Mouse (Mus musculus): Measurements from ENCODE around the gene Gm42791.

Gm42791 gene

DNA sequence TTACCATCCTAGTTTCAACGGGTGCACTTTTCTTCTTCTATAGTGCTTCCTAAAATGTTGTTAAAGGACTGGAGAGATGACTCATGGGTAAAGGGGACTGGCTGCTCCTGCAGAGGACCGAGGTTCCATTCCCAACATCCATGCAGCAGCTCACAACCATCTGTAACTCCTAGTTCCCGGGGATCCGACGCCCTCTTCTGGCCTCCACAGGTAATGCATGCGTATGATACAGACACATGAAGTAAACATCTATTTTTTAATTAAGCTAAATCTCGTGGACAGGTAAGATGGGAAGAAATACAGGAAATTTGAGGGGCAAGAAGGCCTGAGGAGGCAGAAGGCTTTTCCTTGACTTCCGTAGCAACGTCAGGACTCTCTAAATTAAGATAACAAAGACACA, 36.6 kb downstream of the Gm42791 start:
- in situ Hi-C loops (cut with MboI; ENCODE audit: unreplicated experiment in 2 of 2), result loop anchor here (5.0 kb wide), 2 partner anchors 69 to 89 kb away; no protein-coding TSS in a partner anchor

DNA sequence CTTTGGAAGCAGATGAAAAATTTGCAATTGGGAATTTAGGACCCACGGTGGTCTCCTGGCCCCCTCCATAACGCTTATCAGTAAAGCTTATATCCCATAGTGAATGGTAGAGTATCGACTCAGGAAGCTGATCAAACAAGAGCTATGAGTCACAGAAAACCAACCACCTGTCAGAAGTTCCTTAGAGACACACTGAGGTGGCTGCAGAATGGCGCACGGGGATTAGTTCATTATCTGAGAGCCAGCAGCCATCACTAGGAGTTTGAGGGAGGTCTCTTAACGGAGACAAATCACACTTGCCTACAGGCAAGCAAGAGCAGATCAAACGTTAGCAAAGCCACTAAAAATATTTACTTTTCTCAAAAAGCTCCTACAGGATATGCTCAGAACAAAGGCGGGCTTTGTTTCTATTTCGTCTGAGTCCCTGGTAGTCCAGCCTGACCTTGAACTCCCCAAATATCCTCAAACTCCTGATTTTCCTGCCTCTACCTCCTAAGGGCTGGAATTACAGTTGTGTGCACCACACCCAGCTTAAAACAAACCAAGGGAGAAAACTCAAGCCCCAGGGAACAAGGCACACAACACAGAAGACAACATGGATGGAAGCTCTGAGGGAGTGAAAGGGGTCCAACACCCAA, 37.9 kb downstream of the Gm42791 start:
- in situ Hi-C loops (cut with MboI; ENCODE audit: unreplicated experiment in 2 of 2), result loop anchor here (5.0 kb wide), 2 partner anchors 70 to 90 kb away; no protein-coding TSS in a partner anchor

DNA sequence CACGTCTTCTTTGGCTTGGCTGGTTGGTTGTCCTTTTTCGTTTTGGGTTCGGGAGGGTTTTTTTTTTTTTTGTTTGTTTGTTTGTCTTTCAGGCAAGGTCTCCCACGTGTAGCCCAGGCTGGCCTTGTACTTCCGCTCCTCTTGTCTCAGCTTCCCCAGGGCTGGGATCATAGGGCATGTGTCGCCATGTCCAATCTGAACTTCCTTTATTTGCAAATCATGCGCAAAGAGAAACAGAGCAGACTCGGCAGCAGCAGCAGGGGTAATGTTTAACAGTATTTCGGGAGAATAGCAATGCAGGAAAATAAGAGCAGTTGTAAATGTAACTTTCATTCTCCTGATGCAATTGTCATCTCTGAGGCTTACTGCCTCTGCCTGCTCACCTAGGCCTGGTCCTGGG, 38.9 kb downstream of the Gm42791 start:
- in situ Hi-C loops (cut with MboI; ENCODE audit: unreplicated experiment in 2 of 2), result loop anchor here (5.0 kb wide), 2 partner anchors 71 to 91 kb away; no protein-coding TSS in a partner anchor

- in situ Hi-C loops (cut with MboI; ENCODE audit: unreplicated experiment in 2 of 2), result loop anchor here (5.0 kb wide), 2 partner anchors 72 to 92 kb away; no protein-coding TSS in a partner anchor
These were observed 39.4 kb downstream of the Gm42791 start for GRCm38 (mm10) chr5:148955575-148955974.

DNA sequence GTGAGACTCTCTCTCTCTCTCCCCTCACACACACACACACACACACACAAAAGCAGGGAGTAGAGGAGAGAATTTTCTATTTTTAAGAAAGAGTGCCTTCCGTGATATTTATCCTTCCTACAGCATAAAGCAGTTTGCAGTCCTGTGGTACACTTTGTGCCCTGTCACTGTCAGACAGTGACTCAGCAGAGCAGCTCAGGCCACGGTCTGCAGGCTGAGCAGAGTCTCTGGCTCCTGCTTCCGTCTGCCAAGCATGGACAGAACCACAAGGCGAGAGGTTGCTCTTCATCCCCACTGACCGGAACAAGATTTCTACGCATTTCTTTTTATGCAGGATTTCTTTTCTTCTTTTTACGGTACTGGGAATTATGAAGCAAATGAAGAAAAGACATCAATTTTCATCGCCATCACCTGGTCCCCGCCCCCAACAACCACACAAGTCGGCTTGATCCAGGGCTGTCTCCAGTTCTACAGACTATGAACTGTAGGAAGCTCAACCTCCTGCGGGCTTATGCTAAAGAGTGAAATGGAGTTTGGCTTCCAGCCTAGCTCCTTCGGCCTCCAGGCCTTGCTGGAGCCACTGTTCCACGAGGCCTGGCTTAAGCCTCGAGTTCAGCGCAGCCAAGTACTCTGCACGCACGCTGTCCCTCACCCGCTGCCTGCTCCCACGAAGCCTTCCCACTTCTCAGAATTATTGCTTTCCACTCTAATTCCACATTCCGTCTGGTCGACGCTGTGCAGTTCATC, 40.5 kb downstream of the Gm42791 start:
- in situ Hi-C loops (cut with MboI; ENCODE audit: unreplicated experiment in 2 of 2), result loop anchor here (5.0 kb wide), 2 partner anchors 73 to 93 kb away; no protein-coding TSS in a partner anchor

DNA sequence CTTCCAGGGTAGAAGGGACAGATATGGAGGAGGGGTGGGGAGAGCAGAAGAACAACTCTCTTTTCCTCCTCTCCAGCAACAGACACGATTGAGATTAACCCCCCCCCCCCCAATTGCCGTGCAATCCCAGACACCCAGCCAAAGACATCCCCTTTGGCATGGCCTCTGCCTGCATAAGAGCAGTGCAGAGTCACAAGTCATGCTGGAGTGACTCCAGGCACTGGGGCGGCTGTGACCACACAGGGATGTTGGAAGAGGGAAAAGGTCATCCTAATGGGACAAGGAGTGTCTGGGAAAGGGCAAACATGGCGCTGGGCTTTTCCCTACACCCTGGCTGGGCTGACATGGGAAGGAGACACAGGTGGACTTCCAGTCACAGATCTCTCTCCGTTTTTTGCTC, 41.8 kb downstream of the Gm42791 start:
- in situ Hi-C loops (cut with MboI; ENCODE audit: unreplicated experiment in 2 of 2), result no loop called here

DNA sequence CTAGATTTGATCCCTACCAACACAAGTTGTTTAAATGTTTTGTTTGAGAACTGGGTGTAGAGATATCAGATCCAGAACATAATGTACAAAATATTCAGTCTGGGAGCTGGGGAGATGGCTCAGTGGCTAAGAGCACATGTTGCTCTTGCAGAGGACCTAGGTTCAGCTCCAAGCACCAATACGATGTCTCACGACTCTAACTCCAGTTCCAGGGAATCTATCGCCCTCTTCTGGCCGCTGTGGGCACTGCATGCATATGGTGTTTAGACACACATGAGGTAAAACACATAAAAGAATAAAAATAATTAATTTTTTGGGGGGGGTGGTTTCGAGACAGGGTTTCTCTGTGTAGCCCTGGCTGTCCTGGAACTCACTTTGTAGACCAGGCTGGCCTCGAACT, 42.5 kb downstream of the Gm42791 start:
- in situ Hi-C loops (cut with MboI; ENCODE audit: unreplicated experiment in 2 of 2), result no loop called here

DNA sequence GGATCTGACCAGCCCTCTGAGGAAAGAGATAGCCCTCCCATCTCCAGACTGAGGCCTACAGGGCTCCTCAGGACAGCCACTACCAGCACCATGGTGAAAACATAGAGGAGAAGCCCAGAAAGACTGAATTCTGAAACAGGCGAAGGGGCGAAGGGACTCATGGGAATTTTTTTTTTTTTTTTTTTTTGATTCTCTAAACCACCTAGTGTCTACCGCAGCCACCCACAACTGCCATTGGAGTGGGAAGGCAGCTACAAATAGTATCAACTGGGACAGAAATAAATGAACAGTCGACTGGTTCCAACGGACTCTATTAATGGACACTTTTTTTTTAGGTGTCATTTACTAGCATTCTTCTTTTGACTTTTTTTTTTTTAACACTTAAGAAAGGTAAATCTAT, 43.6 kb downstream of the Gm42791 start:
- in situ Hi-C loops (cut with MboI; ENCODE audit: unreplicated experiment in 2 of 2), result no loop called here

- in situ Hi-C loops (cut with MboI; ENCODE audit: unreplicated experiment in 2 of 2), result no loop called here
These were observed 44.9 kb downstream of the Gm42791 start for GRCm38 (mm10) chr5:148950064-148950463.

- in situ Hi-C loops (cut with MboI; ENCODE audit: unreplicated experiment in 2 of 2), result loop anchor here (5.0 kb wide), 4 partner anchors 36 to 136 kb away; no protein-coding TSS in a partner anchor
These were observed 46.4 kb downstream of the Gm42791 start for GRCm38 (mm10) chr5:148948577-148948976.

GRCm38 (mm10) chr5:148947412-148947811, 47.5 kb downstream of the Gm42791 start:
- in situ Hi-C loops (cut with MboI; ENCODE audit: unreplicated experiment in 2 of 2), result loop anchor here (5.0 kb wide), 4 partner anchors 35 to 135 kb away; no protein-coding TSS in a partner anchor

GRCm38 (mm10) chr5:148946787-148947186, 48.2 kb downstream of the Gm42791 start:
- in situ Hi-C loops (cut with MboI; ENCODE audit: unreplicated experiment in 2 of 2), result loop anchor here (5.0 kb wide), 4 partner anchors 34 to 134 kb away; no protein-coding TSS in a partner anchor

DNA sequence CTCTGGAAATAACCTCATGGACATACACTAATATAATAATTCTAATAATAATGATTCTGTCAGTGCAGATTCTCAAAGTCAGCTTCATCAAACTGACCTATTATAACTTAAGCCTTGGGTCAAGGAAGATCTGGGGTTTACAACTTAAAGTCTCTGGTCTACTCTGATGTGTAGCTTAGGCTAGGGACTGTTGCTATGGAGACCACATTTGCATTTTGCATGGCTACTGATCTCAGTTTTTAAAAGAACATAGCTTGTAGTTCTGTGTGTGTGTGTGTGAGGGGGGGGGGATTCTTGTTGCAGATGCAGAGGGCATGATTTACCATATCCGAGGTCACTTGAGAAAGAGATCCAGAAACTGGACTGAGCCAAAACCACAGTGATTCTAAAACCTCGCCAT, 49.2 kb downstream of the Gm42791 start:
- in situ Hi-C loops (cut with MboI; ENCODE audit: unreplicated experiment in 2 of 2), result loop anchor here (5.0 kb wide), 4 partner anchors 33 to 133 kb away; no protein-coding TSS in a partner anchor

GRCm38 (mm10) chr5:148944024-148944423, 50.9 kb downstream of the Gm42791 start:
- in situ Hi-C loops (cut with MboI; ENCODE audit: unreplicated experiment in 2 of 2), result no loop called here

GRCm38 (mm10) chr5:148943444-148943843, 51.5 kb downstream of the Gm42791 start:
- in situ Hi-C loops (cut with MboI; ENCODE audit: unreplicated experiment in 2 of 2), result no loop called here

DNA sequence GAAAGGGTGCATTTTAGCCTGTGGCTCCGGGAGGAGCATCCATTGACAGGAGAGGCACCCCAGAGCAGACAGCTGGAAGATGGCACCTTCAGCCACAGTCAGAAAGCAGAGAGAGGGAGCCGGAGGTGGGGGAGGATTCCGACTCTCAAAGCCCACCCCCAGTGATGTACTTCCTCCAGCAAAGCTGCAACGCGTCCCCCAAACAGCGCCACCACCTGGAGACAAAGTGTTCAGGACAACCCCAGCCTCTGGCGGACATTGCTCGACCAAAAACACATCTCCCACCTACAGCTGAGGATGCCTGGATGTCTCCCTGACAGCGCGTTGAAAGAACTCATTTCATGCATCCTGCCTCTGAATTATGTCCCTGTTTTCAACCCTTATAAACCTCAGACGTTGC, 52.0 kb downstream of the Gm42791 start:
- in situ Hi-C loops (cut with MboI; ENCODE audit: unreplicated experiment in 2 of 2), result no loop called here

GRCm38 (mm10) chr5:148942305-148942704, 52.6 kb downstream of the Gm42791 start:
- in situ Hi-C loops (cut with MboI; ENCODE audit: unreplicated experiment in 2 of 2), result no loop called here

DNA sequence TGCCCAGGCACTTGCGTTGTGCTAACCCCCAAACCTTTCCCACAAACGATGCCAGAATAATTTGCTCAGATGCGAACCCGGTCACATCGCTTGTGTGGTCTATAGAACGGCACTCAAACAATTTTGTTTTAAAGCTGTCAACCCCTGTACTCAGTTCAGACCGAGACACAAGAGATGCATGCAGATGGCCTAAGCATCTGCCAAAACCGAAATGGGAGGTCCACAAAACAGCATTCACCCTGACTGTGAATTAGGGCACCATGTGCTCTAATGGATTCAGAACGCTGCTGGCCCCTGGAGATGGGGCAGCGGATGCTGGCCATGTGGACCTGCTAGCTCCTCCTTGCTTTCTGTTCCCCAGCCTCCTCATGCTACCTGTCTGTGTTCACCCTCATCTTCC, 53.1 kb downstream of the Gm42791 start:
- in situ Hi-C loops (cut with MboI; ENCODE audit: unreplicated experiment in 2 of 2), result no loop called here

DNA sequence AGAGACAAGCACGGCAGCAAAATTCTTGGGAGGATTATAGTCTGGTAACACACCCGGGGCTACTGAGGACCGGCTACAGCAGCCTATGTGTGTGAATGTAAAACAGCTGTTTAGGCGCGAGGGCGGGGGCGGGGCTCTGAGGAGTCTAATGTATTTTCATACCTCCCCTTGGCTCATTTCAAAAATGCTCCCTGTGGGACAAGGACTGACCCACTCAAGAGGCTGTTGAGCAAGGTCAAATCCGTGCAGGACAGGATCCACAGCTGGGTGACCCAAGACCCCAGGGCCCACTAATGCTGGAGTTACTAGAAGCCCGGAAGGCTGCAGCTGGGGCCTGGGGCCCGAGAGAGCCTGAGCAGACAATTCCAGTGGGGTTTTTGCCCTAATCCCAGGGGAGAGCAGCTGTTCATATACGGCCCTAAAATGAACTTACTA, 55.0 kb downstream of the Gm42791 start:
- in situ Hi-C loops (cut with MboI; ENCODE audit: unreplicated experiment in 2 of 2), result no loop called here

DNA sequence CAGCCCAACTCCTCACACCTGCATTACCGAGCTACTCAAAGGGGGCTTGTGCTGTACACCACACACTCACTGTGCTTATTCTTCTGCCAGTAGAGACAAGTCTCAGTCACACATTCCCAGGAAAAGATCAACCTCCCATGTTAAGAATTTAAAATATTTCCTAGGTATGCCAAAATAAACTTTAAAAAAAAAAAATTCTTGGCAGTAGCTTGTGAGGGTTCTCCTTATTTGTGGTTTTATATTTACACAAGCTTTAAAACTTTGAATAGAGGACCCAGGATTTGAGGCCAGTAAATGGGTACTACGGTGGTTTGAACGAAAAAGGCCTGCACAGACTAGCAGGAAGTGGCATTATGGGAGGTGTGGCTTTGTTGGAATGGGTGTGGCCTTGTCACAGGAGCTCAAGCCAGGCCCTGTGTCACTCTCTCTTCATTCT, 58.4 kb downstream of the Gm42791 start:
- in situ Hi-C loops (cut with MboI; ENCODE audit: unreplicated experiment in 2 of 2), result no loop called here

GRCm38 (mm10) chr5:148935871-148936270, 59.1 kb downstream of the Gm42791 start:
- in situ Hi-C loops (cut with MboI; ENCODE audit: unreplicated experiment in 2 of 2), result no loop called here
